Mouse (Mus musculus): Measurements from ENCODE around the gene Mrpl47.
"Not testable (repeated sequence)": the region's sequence is repeated elsewhere in the genome, so short reads cannot be mapped to it uniquely, and the experiment has no call there.

Gene Mrpl47

GRCm38 (mm10) chr3:32737172-32737655 is at the start of gene Mrpl47:
TSS of gene Mrpl47 (minus strand) at chr3:32737605.
- no peak for DNase-seq (ENCODE audit: low spot score)

GRCm38 (mm10) chr3:32770781-32771180 is 33.4 kb upstream of the Mrpl47 start:
- DNase-seq (ENCODE audit: low spot score) = no peak

DNA sequence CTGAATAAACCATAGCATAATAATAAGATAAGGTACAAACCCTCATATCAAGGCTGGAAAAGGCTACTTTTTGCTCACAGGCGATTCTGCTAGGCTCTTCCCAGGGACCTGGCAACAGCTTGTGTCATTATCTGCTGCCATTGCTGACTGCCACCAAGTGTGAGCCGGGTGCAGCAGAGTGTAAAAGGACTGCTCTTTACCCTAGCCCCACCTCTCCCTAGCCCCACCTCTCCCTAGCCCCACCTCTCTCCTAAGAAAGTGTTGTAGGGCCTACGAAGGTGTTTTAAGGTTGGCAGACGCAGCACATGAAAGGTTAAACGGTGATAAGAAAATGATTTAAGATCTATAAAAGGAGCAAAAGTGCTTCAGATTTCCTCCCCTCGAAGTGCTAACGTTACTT is 26.5 kb upstream of the Mrpl47 start:
- DNase-seq (ENCODE audit: low spot score) = no peak

GRCm38 (mm10) chr3:32762962-32763361 is 25.6 kb upstream of the Mrpl47 start:
- DNase-seq (ENCODE audit: low spot score) = no peak

DNA sequence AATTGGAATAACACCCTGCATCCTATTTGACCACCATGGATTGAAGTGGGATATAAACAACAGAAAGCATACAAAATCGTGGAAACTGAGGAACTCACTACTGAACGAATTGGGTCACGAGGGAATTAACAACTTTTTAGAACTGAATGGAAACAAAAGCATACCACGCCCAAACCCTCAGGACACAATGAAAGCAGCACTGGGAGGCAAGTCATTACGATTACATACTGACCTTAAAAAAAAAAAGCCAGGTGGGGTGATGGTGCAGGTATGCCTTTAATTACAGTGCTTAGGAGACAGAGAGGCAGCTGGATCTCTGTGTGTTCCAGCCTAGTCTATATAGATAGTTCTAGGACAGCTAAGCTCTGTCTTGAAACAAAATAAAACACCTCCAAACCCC is 21.8 kb upstream of the Mrpl47 start:
- no peak for DNase-seq (ENCODE audit: low spot score)

DNA sequence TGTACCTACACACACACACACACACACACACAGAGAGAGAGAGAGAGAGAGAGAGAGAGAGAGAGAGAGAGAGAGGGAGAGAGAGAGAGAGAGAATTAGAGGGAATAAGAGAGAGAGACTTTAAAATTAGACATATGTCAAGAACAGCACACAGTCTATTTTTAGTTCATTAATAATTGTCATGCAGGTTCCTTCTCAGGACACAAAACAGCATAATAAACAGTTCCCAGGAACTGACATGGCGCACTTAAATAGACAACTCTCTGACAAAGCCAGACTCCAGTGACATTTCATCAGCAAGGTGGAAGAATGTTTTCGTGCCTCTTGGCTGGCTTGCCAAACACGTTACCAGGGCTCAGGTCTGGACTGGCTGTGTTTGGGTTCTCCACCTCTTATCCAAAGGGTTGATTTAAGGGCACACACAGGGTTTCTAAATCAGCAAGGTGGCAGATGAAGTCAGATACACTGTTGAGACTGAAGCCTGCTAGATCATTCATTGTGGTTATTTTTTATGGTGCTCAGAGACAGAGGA is 17.0 kb upstream of the Mrpl47 start:
- DNase-seq (ENCODE audit: low spot score) = no peak

- no peak for DNase-seq (ENCODE audit: low spot score)
These were observed 12.6 kb upstream of the Mrpl47 start for GRCm38 (mm10) chr3:32749820-32750579.

GRCm38 (mm10) chr3:32748384-32748783 is 11.0 kb upstream of the Mrpl47 start:
- no peak for DNase-seq (ENCODE audit: low spot score)

GRCm38 (mm10) chr3:32745426-32745825 is 8.0 kb upstream of the Mrpl47 start:
- DNase-seq (ENCODE audit: low spot score) = not testable (repeated sequence)

GRCm38 (mm10) chr3:32745001-32745400 is 7.6 kb upstream of the Mrpl47 start:
- no peak for DNase-seq (ENCODE audit: low spot score)

DNA sequence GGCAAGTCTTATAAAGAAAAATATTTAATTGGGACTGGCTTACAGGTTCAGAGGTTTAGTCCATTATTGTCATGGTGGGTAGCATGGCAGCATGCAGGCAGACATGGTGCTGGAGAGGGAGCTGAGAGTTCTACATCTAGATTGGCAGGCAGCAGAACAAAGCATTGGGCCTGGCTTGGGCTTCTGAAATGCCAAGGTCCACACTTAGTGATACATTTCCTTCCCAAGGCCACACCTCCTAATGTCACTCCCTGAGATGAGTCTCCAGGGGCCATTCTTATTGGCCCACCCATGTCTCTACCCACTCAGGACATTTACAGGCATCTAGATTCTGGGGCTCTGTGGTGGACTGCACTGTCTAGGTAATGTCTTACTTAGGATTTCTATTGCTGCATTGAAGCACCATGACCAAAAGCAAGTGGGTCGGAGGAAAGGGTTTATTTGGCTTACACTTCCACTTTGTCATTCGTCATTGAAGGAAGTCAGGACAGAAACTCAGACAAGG is 4.9 kb upstream of the Mrpl47 start:
- DNase-seq (ENCODE audit: low spot score) = no peak

DNA sequence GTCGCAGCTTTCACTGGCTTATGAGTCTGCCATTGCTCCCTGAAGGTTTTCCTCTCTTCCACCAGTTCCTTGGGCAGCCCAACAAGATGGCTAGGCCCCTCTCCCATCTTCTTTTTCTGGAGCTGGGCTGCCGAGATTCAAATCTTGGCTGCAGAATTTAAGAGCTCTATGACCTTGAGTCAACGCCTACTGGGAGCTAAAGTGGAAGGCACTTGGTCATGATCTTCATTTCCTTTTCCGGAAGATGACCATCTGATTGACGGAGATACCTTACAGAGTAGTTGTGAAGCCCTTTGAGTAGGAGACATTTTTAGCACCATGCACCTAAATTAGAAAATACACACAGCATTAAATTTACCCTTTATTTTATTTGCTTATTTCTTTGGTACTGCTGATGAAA is 1.1 kb upstream of the Mrpl47 start:
- DNase-seq (ENCODE audit: low spot score) = no peak

GRCm38 (mm10) chr3:32736244-32737171 is 897 bp downstream of the Mrpl47 start, which contains the start of gene Ndufb5:
TSS of gene Ndufb5 (plus strand) at chr3:32736990.
- DNase-seq (ENCODE audit: low spot score) = peak; percentile 95

DNA sequence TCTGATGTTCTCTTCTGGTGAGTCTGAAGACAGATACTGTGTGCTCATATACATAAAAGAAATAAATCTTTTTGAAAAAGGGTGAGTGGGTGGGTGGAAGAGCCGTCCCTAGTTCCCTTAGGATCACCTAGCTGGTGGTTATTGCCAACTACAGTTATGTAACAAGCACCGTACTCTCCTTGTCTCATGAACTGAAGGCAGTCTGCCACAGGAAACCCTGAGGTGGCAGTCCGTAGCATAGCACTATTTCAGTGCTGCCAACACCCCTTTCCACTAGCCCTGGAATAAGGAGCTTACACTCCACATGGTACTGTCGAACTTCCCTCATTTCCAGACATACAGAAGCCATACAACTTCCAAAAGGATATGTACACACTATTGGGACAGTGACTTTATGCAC is 9.5 kb downstream of the Mrpl47 start:
- DNase-seq (ENCODE audit: low spot score) = no peak

- DNase-seq (ENCODE audit: low spot score) = no peak
These were observed 11.5 kb downstream of the Mrpl47 start for GRCm38 (mm10) chr3:32725951-32726350.

GRCm38 (mm10) chr3:32724191-32724590 is 13.2 kb downstream of the Mrpl47 start:
- no peak for DNase-seq (ENCODE audit: low spot score)

DNA sequence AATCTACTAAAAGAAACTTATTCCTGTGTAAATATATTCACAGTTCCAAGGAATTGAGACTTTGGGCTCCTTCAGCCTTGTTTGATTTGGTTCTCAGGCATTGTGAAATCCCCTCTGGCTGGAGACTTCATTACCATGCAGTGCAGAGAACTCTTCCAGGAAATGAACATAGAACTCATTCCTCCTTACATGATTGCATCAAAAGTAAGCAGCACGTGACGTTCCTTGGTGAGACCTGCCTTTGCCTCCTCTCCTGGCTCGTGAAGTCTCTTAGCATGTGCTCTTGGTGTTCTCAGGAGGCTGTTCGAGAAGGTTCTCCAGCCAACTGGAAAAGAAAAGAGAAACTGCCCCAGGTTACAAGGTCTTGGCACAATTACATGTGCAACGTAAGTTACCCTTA is 19.1 kb downstream of the Mrpl47 start:
- DNase-seq (ENCODE audit: low spot score) = no peak

GRCm38 (mm10) chr3:32717403-32717802 is 20.0 kb downstream of the Mrpl47 start:
- not testable (repeated sequence) for DNase-seq (ENCODE audit: low spot score)

GRCm38 (mm10) chr3:32713711-32714110 is 23.7 kb downstream of the Mrpl47 start:
- DNase-seq (ENCODE audit: low spot score) = no peak

DNA sequence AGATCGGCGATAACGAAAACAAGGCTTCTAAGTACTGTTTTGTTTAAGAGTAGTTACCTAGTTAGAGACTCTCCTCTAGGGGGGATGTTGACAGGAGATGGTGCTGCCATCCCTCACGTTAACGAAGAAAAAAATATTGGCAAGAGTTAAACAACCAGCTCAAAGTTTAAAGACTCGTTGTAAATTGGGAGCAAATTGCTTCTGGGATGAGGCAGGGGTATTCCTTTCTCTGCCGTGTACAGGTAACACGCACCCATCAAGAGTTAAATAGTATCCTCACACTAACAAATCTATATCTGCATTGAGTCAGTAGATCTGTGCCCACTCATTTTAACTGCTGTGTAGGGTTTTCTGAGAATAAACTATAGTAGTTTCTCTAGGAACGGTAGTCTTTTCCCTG is 28.0 kb downstream of the Mrpl47 start:
- DNase-seq (ENCODE audit: low spot score) = no peak

DNA sequence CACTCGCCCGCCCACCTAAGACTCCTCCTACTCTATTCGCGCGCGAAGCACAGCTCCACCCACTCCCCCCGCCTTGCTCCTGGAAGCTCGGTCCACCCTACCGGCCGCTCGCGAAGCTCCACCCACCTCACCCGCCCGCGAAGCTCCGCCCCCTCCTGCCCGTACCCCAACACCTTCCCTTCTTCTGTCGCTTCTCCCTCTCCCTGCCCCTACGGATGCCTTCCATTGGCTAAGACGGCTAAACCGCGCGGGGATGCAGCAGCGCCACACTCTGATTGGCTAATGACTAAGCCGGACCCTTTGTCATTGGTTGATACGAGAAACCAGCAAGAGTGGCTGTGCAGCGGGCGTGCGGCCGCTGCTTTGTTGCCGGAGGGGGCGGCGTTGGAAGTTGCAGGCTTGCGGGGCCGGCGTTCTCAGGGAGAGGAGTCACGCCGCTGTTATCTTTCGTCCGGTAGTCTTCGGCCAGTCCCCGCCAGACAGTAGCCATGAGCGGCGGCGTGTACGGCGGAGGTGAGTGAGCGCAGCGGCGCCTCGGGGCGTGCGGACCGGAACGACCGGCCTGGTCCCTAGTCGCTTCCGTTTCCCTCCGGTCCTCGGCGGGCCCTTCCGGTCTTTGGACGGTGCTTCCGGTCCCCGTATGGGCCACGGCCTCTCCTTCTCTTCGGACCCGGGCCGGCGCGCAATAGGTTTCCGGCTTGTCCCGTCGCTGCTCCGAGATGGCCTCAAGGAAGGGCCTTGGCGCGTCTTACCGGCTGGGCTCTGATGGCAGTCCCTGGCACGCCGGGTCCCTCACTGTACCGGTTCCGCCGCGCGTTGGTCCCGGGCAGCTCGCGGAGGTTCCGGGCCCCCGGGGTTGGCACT is 28.8 kb downstream of the Mrpl47 start:
- peak; percentile 87 for DNase-seq (ENCODE audit: low spot score)

DNA sequence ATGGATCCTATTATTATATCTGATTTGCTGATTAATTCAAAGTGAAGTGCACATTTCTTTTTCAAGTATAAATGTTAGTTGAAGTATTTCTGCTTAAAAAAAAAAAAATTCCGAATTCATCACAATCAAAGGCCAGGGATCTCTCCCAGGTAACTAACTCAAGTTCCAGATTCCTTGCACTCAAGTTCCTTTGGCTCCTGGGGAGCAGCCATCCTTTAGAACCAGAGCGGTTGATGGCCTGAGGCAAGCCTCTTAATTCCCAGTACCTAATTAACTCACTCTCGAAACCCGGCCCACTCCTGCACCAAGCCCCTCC is 29.4 kb downstream of the Mrpl47 start:
- no peak for DNase-seq (ENCODE audit: low spot score)

Data from spleen, adult 12 weeks (tissue).